Mouse (Mus musculus) midbrain, postnatal 0 days (tissue): ENCODE measurements around the gene Fancd2. TPM values are rescaled to one million over a fixed set of nuclear protein-coding genes. Genes with fewer than 3 reads are reported as not detected.

Experiments
- ATAC-seq: fragments of 200-750 bp; cut with Nextera tagmentation; 2 replicates; pipeline ENCODE4 v1.8.0; 2017; ENCODE audit warnings: moderate number of reproducible peaks, mild to moderate bottlenecking, moderate TSS enrichment, moderate library complexity; ENCODE audit not compliant: low FRiP score
- DNase-seq: peaks from one replicate; pipeline ENCODE4 v3.0.0-alpha.2; 2015; ENCODE audit warnings: low spot score
- H3K27ac ChIP-seq: fragments of 300-500 bp; sonication (generic); 2 replicates; pipeline ENCODE4 v1.5.1; 2014; ENCODE audit warnings: low read depth, mild to moderate bottlenecking, low read length, mixed read lengths
- H3K27me3 ChIP-seq: fragments of 300-500 bp; sonication (generic); 2 replicates; pipeline ENCODE4 v1.6.1; 2014; ENCODE audit warnings: low read length, control low read depth, mixed read lengths; ENCODE audit not compliant: insufficient read depth
- H3K36me3 ChIP-seq: fragments of 300-500 bp; sonication (generic); 2 replicates; pipeline ENCODE4 v1.6.1; 2014; ENCODE audit warnings: low read length, control low read depth, mixed read lengths; ENCODE audit not compliant: insufficient read depth
- H3K4me1 ChIP-seq: fragments of 300-500 bp; sonication (generic); 2 replicates; pipeline ENCODE4 v1.6.1; 2014; ENCODE audit warnings: mild to moderate bottlenecking, control low read depth, antibody characterized with exemption, low read length, mixed read lengths; ENCODE audit not compliant: insufficient read depth
- H3K4me2 ChIP-seq: fragments of 300-500 bp; sonication (generic); 2 replicates; pipeline ENCODE4 v1.6.1; 2014; ENCODE audit warnings: low read depth, mild to moderate bottlenecking, low read length, mixed read lengths; ENCODE audit not compliant: poor library complexity, severe bottlenecking
- H3K4me3 ChIP-seq: fragments of 300-500 bp; sonication (generic); 2 replicates; pipeline ENCODE4 v1.5.1; 2014; ENCODE audit warnings: low read depth, mild to moderate bottlenecking, low read length, moderate library complexity
- H3K9ac ChIP-seq: fragments of 300-500 bp; sonication (generic); replicated peaks from 2 replicates; pipeline ENCODE4 v1.6.1; 2014; ENCODE audit warnings: mild to moderate bottlenecking, low read length, moderate library complexity, mixed read lengths; ENCODE audit not compliant: poor library complexity, severe bottlenecking
- H3K9me3 ChIP-seq: fragments of 300-500 bp; sonication (generic); 2 replicates; pipeline ENCODE4 v1.6.1; 2016; ENCODE audit warnings: low read length, control low read depth
- CTCF ChIP-seq: IDR thresholded peaks from 2 replicates; pipeline ENCODE4 v1.5.1; 2016; ENCODE audit warnings: antibody characterized with exemption, mild to moderate bottlenecking
- WGBS: fragments of 180-500 bp; shearing (Covaris S2); extraction: QIAGEN DNeasy Blood & Tissue Kit; methylation state at CpG from one replicate; pipeline ENCODE4 v1.1.7; 2014; 5-methylcytosine and 5-hydroxymethylcytosine counted together
- polyA plus RNA-seq: library from polyadenylated mRNA; unstranded; fragments of >200 nt; fragmentation: Nextera tagmentation; extraction: Ambion mirVana; gene quantifications from 2 replicates; pipeline ENCODE4 v1.2.1, GENCODE M21; 2015
- total RNA-seq: library from RNA; depleted of rRNA; stranded (reverse); fragments of >200 nt; gene quantifications from 2 replicates; pipeline ENCODE4 v1.2.3, GENCODE M21; 2014

The Fancd2 gene
- total and polyA plus RNA-seq, 2 experiments from 2014 or later: 1.2 to 3.4 TPM

- Histone ChIP-seq H3K27ac (no peak overlapping the region), H3K36me3 (no peaks in the 10 kb centered on the region), H3K4me3 (no peak overlapping the region), H3K4me1 (no peaks in the 10 kb centered on the region), H3K9me3 (no peaks in the 10 kb centered on the region), H3K4me2 (no peak overlapping the region), H3K9ac (no peak overlapping the region), H3K27me3 (no peaks in the 10 kb centered on the region)
- no peak for TF ChIP-seq CTCF
- ATAC-seq (no peak), DNase-seq (no peak)
- 95% methylated on average over 3 of the region's 3 CpGs for WGBS
Observed at GRCm38 (mm10) chr6:113579306-113579705, 47.8 kb downstream of the Fancd2 start.

- Histone ChIP-seq H3K27me3 (no peaks in the 10 kb centered on the region), H3K9ac (no peak overlapping the region), H3K4me2 (no peak overlapping the region), H3K4me1 (no peaks in the 10 kb centered on the region), H3K27ac (no peak overlapping the region), H3K36me3 (no peaks in the 10 kb centered on the region), H3K9me3 (no peaks in the 10 kb centered on the region), H3K4me3 (no peak overlapping the region)
- ATAC-seq: no peak
- DNase-seq: no peak
- TF ChIP-seq CTCF: no peak
- WGBS: 97% methylated on average over 4 of the region's 4 CpGs
Observed at GRCm38 (mm10) chr6:113583023-113583422, 51.5 kb downstream of the Fancd2 start.

GRCm38 (mm10) chr6:113585065-113585464 lies 53.6 kb downstream of the Fancd2 start:
- Histone ChIP-seq H3K9ac (no peak overlapping the region), H3K4me1 (no peaks in the 10 kb centered on the region), H3K36me3 (no peaks in the 10 kb centered on the region), H3K9me3 (no peaks in the 10 kb centered on the region), H3K27ac (no peak overlapping the region), H3K4me2 (no peak overlapping the region), H3K27me3 (no peaks in the 10 kb centered on the region), H3K4me3 (no peak overlapping the region)
- DNase-seq (no peak), ATAC-seq (no peak)
- 91% methylated on average over 5 of the region's 5 CpGs for WGBS
- no peak for TF ChIP-seq CTCF

- 72% methylated on average over 5 of the region's 5 CpGs for WGBS
- no peak for ATAC-seq
Observed at GRCm38 (mm10) chr6:113586466-113587183, 55.1 kb downstream of the Fancd2 start.

GRCm38 (mm10) chr6:113592637-113593036 lies 61.2 kb downstream of the Fancd2 start:
- Histone ChIP-seq H3K4me3 (no peak overlapping the region), H3K27ac (no peak overlapping the region), H3K36me3 (no peaks in the 10 kb centered on the region), H3K4me2 (no peak overlapping the region), H3K9me3 (no peaks in the 10 kb centered on the region), H3K27me3 (no peaks in the 10 kb centered on the region), H3K9ac (no peak overlapping the region), H3K4me1 (no peaks in the 10 kb centered on the region)
- WGBS: 87% methylated on average over 2 of the region's 2 CpGs
- DNase-seq: no peak
- no peak for ATAC-seq
- TF ChIP-seq CTCF: no peak

More at GRCm38 (mm10) chr6:113586466-113587183, 55.1 kb downstream of the Fancd2 start:
- no peak; the same call in 1 of the 2 replicates for TF ChIP-seq CTCF
- Histone ChIP-seq H3K4me1 (no peaks in the 10 kb centered on the region), H3K4me2 (no peak overlapping the region), H3K27ac (no peak overlapping the region), H3K36me3 (no peaks in the 10 kb centered on the region), H3K9me3 (no peaks in the 10 kb centered on the region), H3K4me3 (no peak overlapping the region), H3K27me3 (no peaks in the 10 kb centered on the region), H3K9ac (no peak overlapping the region)
- peak; percentile 25 for DNase-seq

- no peak for TF ChIP-seq CTCF
- H3K27me3 ChIP-seq: no peaks in the 10 kb centered on the region
- H3K9ac ChIP-seq: no peak overlapping the region
- no peak overlapping the region for H3K4me2 ChIP-seq
- no peaks in the 10 kb centered on the region for H3K36me3 ChIP-seq
- no peaks in the 10 kb centered on the region for H3K4me1 ChIP-seq
- no peak for ATAC-seq
- 90% methylated on average over 4 of the region's 4 CpGs for WGBS
- DNase-seq: no peak
- no peaks in the 10 kb centered on the region for H3K9me3 ChIP-seq
- H3K4me3 ChIP-seq: no peak overlapping the region
- no peak overlapping the region for H3K27ac ChIP-seq
Observed at GRCm38 (mm10) chr6:113597945-113598344, 66.5 kb downstream of the Fancd2 start.
